In the genomic region with DNA sequence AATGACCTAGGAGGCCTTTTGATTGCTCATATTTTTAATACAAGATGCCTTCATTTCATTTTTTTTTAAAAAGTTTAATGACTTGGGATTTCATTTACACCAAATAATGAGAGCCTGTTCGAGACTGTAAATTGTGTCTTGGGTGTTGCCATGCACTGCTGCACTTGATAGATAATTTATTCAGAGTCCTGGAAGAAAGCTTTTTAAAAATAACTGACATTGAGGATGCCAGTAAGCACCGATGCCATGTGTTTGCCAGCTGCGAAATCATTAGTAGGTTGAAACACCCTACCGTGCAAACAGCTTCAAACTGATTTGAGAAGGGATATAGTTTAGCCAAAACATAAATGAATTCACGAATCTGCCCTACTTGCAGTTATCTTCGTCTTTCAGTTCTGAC, we compare ENCODE assay signal across 20 mouse cellular contexts.
DNase-seq lines count a peak whose midpoint lies in the region; ATAC-seq and TF ChIP-seq lines count a peak whose summit lies in the region.
"Had no signal": no experiment of that assay in that cellular context is flagged by ENCODE, and none has a peak within 500 bp of the region (broad histone marks: within the 10 kb centered on the region; RNA-seq: fewer than 3 reads in every experiment).

No protein-coding gene starts in this region.

- TF ChIP-seq CTCF in forebrain, postnatal 0 days (IDR thresholded peaks at IDR 0.05; ENCODE audit: low read depth) = no peak

- ATAC-seq in forebrain, embryonic 12.5 days (ENCODE audit: low FRiP score) = peak; percentile 33; the same call in 1 of the 2 replicates
- ATAC-seq in forebrain, postnatal 0 days = no peak; the same call in 1 of the 2 replicates
- ATAC-seq in hindbrain, embryonic 15.5 days (ENCODE audit: low FRiP score, low read depth) = peak; percentile 42; the same call in 1 of the 2 replicates
- ATAC-seq: activated CD4-positive, CD25-positive, alpha-beta regulatory T cell, adult 4 months; hindbrain, embryonic 16.5 days; Patski had no signal

- H3K4me2 ChIP-seq in forebrain, embryonic 12.5 days = no peak overlapping the region
- H3K4me2 ChIP-seq in forebrain, postnatal 0 days (ENCODE audit: low read depth) = no peak overlapping the region
- H3K4me2 ChIP-seq in hindbrain, embryonic 15.5 days = no peak overlapping the region
- H3K4me2 ChIP-seq: heart, embryonic 11.5 days; heart, embryonic 15.5 days had no signal

- no peak overlapping the region for H3K4me3 ChIP-seq in forebrain, embryonic 12.5 days (replicated peaks)
- no peak overlapping the region for H3K4me3 ChIP-seq in forebrain, postnatal 0 days (ENCODE audit: low read depth, low read length)
- H3K4me3 ChIP-seq in hindbrain, embryonic 15.5 days = no peak overlapping the region
- no peak overlapping the region for H3K4me3 ChIP-seq in hindbrain, embryonic 10.5 days
- H3K4me3 ChIP-seq: embryonic facial prominence, embryonic 10.5 days; heart, adult 2 months; heart, embryonic 15.5 days had no signal

- H3K4me1 ChIP-seq in forebrain, embryonic 12.5 days = no peaks in the 10 kb centered on the region
- no peaks in the 10 kb centered on the region for H3K4me1 ChIP-seq in forebrain, postnatal 0 days (ENCODE audit: insufficient read depth)
- no peaks in the 10 kb centered on the region for H3K4me1 ChIP-seq in hindbrain, embryonic 15.5 days (replicated peaks)
- no peaks in the 10 kb centered on the region for H3K4me1 ChIP-seq in hindbrain, embryonic 10.5 days (replicated peaks)
- H3K4me1 ChIP-seq: embryonic facial prominence, embryonic 10.5 days; heart, embryonic 15.5 days had no signal

- no peaks in the 10 kb centered on the region for H3K9me3 ChIP-seq in forebrain, embryonic 12.5 days
- H3K9me3 ChIP-seq in forebrain, postnatal 0 days (ENCODE audit: low read length) = no peaks in the 10 kb centered on the region
- no peaks in the 10 kb centered on the region for H3K9me3 ChIP-seq in hindbrain, embryonic 15.5 days
- no peaks in the 10 kb centered on the region for H3K9me3 ChIP-seq in hindbrain, embryonic 10.5 days
- H3K9me3 ChIP-seq: embryonic facial prominence, embryonic 10.5 days; heart, embryonic 15.5 days had no signal

- H3K36me3 ChIP-seq in forebrain, embryonic 12.5 days (replicated peaks) = no peaks in the 10 kb centered on the region
- no peaks in the 10 kb centered on the region for H3K36me3 ChIP-seq in forebrain, postnatal 0 days (ENCODE audit: insufficient read depth)
- no peaks in the 10 kb centered on the region for H3K36me3 ChIP-seq in hindbrain, embryonic 15.5 days
- no peaks in the 10 kb centered on the region for H3K36me3 ChIP-seq in hindbrain, embryonic 10.5 days
- H3K36me3 ChIP-seq: embryonic facial prominence, embryonic 10.5 days; heart, embryonic 15.5 days had no signal

- no peak overlapping the region for H3K27ac ChIP-seq in forebrain, embryonic 12.5 days
- no peak overlapping the region for H3K27ac ChIP-seq in forebrain, postnatal 0 days (ENCODE audit: low read depth, low read length)
- no peak overlapping the region for H3K27ac ChIP-seq in hindbrain, embryonic 15.5 days (replicated peaks)
- H3K27ac ChIP-seq in hindbrain, embryonic 10.5 days = no peak overlapping the region
- H3K27ac ChIP-seq: embryonic facial prominence, embryonic 10.5 days; heart, adult 2 months; heart, embryonic 15.5 days had no signal

- no peak for DNase-seq in forebrain, postnatal 0 days
- DNase-seq in hindbrain, embryonic 10.5 days (ENCODE audit: low spot score) = no peak
- DNase-seq in retina, postnatal 1 day = peak; percentile 25
- DNase-seq in retina, embryonic 14.5 days (ENCODE audit: low spot score) = no peak
- DNase-seq: adrenal gland, postnatal 14 days; cerebellum, adult 8-10 months; cerebellum, postnatal 25 days; gastrocnemius, postnatal 14 days; heart, adult 2 months; heart, postnatal 14 days; kidney, adult 11 months had no signal

- H3K27me3 ChIP-seq in forebrain, embryonic 12.5 days = no peaks in the 10 kb centered on the region
- H3K27me3 ChIP-seq in forebrain, postnatal 0 days (ENCODE audit: insufficient read depth, low read length) = no peaks in the 10 kb centered on the region
- no peaks in the 10 kb centered on the region for H3K27me3 ChIP-seq in hindbrain, embryonic 15.5 days
- no peaks in the 10 kb centered on the region for H3K27me3 ChIP-seq in hindbrain, embryonic 10.5 days (ENCODE audit: insufficient read depth, poor library complexity, severe bottlenecking)
- H3K27me3 ChIP-seq: CH12.LX; heart, embryonic 15.5 days; Patski had no signal

- no peak overlapping the region for H3K9ac ChIP-seq in forebrain, embryonic 12.5 days
- H3K9ac ChIP-seq in forebrain, postnatal 0 days = no peak overlapping the region
- no peak overlapping the region for H3K9ac ChIP-seq in hindbrain, embryonic 15.5 days
- H3K9ac ChIP-seq: heart, embryonic 15.5 days had no signal

- 55% methylated on average over 6 of the region's 6 CpGs for WGBS in forebrain, embryonic 12.5 days
- WGBS in forebrain, postnatal 0 days = 20% methylated on average over 6 of the region's 6 CpGs
- WGBS in hindbrain, embryonic 15.5 days = 30% methylated on average over 6 of the region's 6 CpGs
- 71% methylated on average over 6 of the region's 6 CpGs for WGBS in hindbrain, embryonic 10.5 days
